Mouse (Mus musculus): ENCODE results near the gene Klri1.
"Not testable (repeated sequence)": the region's sequence is repeated elsewhere in the genome, so short reads cannot be mapped to it uniquely, and the experiment has no call there.

Gene Klri1

DNA sequence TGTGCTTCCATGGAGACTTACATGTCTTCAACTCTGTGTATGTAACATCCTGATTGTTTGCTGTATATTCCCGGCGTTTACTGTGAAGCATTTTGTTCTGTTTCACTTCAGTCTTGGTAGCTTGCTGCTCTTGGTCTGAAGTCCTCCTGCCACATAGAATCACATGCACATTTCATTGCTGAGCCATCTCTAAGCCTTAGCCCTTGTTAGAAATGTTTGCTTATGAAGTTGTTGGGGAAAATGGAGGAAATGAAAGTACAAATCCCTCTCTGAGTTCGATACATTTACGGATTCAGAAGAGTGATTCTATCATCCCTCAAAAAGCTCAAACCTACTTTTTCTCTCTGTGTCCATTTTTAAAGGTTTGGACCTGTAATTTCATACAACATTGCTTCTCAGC is at the start of gene Klri1:
TSS of gene Klri1 (minus strand) at position 101 of the 400 bp plus-strand sequence.
- DNase-seq, result no peak

DNA sequence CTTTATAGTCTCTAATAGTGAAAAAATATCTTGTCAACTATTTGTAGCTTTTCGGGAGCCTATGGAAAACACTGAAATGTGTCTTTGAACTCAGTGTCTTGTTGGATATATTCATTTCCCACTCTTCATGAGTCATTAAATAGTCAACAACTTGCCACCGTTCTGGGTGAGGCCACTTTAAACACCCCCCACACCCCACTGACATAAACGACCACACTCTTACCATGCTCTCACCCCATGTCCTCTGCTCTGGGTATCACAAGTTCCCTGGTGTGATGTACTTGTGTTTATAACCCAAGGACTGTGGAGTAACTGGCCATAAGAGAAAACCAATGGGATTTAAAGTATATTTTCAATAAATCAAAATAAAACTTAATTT is 30.7 kb upstream of the Klri1 start:
- DNase-seq, result no peak

DNA sequence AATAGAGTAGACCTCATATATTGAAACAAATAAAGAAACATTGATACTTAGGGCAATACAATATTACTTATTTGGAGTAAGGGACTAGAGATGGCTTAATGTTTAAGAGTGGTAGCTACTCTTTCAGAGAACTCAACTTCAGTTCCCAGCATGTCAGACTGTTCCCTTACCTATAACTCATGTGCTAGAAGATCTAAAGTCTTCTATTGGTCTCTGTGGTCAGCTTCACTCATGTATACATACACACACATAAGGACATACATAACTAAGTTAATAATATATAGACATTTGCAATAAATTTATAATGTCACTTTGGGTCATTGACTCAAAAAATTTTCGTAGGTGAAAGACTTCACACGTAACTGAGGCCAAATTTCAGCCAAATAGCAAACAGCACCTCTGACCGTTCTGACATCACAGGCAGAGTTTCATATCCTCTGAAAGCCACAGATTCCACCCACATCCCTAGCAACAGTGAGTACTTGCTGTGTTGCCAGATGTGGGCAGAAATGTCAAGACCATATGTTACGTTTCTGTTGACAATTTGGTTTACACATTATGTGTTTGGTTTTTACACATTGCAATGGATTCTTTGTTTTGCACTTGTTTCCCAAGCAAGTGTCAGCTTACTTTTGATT is 30.2 kb upstream of the Klri1 start:
- peak; percentile 19 for DNase-seq

DNA sequence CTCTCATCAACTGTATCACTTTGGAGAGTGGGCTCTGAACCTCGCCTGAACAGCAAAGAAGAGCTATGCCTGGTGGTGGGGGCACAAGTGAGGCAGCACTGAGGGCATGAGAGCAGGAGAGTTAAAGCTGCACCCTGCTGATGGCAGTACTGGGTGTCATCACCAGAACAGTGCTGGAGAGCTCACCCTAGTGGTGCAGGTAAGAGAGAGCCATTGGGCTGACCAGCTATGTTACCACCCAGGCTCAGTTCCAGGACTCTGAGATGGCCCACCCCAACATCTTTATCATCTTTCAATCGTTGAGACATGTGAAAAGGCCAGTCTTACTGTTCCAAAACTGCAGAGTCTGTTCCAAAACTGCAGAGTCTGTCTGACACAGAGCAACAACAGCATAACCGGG is 29.2 kb upstream of the Klri1 start:
- no peak for DNase-seq

DNA sequence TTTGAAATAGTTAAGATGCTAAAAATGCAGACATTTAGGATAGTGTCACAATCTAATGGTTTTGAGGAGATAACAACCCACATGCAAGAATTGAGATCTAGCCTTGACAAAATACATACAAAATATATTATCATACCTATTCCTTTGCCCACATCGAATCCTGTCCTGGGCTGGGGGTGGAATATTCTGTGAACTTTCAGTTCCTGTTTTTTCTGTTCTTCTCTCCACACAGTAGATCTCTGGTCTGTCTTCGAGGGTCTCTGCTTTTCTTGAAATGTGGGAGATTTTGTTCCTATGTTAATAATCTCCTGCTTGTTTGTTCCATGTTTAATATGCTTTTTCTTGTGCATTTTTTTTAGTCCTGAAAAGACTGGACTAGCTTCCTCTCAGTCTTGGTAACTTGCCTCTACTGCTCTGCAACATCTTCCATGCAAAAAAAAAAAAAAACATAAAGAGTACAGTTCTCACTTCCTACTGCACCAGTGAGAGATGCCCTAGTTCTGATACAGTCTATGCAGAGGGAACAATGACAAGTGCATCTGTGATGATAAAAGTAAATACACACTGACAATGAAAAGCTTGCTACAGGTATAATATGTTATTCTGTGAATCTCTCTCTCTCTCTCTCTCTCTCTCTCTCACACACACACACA is 23.3 kb upstream of the Klri1 start, which contains the start of gene Klri2:
TSS of gene Klri2 (minus strand) at position 416 of the 653 bp plus-strand sequence.
- DNase-seq, result no peak

DNA sequence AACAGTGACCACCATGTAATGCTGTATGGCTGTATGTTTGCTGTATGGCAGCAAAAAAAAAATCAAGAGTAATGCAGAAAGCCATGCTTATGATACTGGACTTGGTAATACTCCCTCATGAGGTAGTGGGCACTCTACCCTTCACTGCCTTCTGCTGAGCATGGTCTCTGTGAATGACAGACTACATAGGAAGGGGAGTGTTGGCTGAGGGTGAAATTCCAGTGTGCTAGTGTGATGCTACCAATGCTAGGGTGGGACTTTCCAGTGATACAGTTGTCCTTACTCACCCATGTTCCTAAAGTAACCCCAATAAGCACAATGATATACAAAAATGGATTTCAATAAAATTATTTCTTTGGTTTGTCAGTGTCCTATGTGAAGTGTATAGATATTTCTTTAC is 19.5 kb upstream of the Klri1 start:
- DNase-seq, result no peak

DNA sequence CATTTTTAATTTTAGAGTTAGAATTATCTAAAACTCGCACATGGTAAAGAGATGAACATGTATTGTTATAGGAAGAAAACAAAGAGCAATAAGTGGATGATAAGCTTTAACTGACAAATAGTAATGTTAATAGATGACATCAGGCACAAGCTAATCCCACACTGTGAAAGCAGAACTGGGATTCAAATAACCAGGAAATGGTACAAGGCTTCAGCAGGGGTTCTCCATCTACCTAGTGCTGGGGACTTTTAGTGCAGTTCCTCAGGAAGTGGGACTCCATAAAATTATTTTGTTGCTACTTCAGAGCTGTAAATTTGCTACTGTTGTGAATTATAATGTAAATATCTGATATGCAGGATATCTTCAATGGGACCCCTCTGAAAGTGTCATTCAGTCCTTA is 10.3 kb upstream of the Klri1 start:
- no peak for DNase-seq

DNA sequence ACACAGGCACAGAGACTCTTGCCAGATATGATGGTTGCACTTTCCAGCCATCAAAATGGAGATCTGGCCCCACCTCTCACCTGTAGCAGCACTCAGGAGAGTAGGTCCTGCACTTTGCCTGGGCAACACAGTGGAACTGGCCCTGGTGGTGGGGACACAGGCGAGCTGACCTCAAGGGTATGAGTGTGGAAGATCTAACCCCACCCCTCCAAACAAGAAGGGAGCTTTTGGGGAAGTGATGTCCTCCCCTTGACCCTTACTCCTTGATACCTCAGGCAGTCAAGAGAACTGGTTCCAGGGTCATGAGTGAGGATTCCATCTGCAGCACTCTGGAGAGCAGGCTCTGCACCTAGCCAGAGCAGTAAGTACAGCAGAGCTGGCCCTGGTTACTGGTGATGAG is 4.5 kb upstream of the Klri1 start:
- no peak for DNase-seq

DNA sequence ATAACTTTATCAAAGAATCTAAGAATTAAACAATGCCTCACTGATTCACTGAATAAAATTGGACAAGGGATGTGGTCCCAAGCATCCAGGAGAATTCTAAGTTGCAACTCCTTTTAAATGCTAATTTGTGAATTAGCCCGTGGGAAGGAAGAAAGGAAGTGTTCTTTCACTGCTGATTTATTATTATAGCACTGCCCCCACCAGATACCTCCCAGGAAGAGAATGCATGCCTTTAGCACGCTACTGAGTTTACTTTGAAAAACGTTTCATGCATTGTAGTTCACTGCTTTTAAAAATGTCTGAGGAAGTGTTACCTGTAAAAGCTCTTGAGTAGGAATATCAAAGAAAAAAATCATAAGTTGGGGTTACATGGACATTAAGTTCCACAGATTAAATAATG is 3.6 kb upstream of the Klri1 start:
- DNase-seq, result no peak

DNA sequence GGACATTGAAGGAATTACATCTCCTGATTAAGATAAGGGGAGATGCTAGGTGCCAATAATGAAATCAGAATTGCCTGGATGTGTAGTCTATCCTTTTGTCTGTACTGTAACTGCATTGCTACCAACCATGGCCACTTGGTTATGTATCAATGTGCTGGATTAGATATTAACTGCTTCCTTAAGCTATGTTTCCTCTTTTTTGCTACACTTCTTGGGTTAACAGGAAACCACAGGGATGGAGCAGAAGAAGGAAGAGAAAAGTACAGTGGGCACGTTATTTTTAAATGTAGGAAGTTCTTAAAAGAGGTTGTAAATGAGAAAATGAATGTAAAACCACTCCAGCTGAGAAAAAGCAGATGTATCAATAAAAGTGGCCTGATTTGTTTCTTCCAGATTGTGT is 3.4 kb downstream of the Klri1 start:
- peak; percentile 5 for DNase-seq

DNA sequence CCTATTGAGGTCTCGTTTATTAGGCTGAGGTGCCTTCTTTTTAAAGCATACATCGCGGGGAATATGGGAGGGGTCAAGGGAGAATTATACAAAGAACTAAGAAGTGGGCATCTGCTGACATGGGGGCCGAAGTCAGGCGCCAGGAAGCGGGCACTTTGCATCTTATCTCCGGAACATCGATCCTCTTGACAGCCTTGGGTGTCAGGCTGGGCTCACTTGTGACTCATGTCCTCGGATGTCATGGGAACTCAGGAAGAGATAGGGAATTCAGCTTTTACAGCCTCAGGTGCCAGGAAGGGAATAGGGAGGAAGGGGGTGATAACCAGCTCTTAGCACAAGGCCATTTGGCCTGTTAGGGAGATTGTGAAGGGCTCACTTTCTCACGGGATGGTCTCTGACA is 25.5 kb downstream of the Klri1 start:
- not testable (repeated sequence) for DNase-seq

DNA sequence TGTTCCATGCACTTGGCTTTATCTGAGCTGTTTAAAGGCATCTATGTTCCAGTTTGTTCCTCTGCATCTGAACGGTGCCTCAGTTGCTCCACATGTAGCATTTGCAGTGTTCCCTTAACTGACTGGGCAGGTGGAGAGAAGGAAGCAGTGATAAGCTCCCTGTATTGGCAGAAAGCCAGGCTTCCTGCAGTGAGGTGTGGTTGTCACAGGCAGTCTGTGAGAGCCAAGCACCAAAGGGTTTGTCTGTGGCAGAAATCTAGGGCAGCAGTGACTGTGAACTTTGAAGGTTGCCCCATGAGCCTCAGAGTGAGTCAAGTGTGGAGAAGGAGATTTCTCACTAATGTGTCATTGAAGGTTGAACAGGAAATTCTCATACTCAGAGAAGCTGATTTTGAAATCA is 36.6 kb downstream of the Klri1 start:
- peak; percentile 1 for DNase-seq

DNA sequence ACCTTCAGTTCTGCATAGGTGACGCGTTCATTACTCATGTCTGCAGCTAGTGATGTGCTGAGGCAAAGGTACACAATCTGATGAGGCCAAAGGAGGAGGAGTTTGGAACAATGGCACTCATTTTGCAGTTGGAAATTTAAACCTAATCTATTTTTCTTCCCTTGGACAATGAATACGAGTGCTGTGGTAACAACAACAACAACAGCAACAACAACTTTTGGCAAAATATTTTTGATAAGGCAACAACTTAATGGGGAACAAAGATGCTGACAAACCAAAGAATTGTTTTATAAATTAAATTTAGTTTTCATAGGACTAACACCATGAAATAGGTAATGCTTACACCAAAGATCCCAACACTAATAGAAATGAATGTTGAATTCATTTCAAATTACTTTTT is 38.1 kb downstream of the Klri1 start, which contains the start of gene Klrc1:
TSS of gene Klrc1 (minus strand) at position 101 of the 400 bp plus-strand sequence.
- DNase-seq, result no peak

DNA sequence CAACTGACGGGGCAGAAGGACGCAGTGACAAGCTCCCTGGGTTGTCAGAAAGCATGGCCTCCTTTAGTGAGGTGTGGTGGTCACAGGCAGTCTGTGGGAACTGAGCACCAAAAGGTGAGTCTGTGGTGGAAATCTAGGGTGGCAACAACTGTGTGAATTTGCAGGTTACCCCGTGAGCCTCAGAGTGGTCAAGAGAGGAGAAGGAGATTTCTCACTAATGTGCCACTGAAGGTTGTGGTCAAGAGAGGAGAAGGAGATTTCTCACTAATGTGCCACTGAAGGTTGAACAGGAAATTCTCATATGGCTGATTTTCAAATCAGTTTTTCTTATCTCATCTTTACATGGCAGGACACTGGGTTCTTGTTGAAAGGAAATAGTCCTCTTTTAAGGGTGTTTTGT is 55.6 kb downstream of the Klri1 start:
- DNase-seq, result not testable (repeated sequence)

DNA sequence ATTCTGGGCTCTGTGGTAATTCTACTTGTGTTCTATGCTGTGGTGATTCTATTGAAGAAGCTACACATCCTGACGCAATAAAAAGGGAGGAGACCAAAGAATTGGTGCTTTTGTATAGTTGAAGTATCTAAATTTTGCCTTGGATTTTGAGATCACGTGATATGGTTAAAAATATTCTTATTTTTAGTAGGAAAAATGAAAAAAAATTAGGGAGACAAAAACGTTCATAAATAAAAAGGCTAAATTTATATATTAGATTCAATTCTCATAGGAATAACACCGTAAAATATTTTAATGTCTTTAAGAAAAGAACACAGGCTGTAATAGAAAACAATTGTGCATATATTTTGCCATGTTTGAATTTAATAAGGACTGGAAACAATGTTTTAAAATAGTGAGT is 56.3 kb downstream of the Klri1 start, which contains the start of gene Klrc2:
TSS of gene Klrc2 (minus strand) at position 101 of the 400 bp plus-strand sequence.
- not testable (repeated sequence) for DNase-seq

Measured in lung, postnatal 36 days (tissue).